Mouse (Mus musculus) bone marrow macrophage, adult 2 months (primary cell): ENCODE measurements around the gene Igsf21.

Experiments used
- CTCF ChIP-seq: IDR thresholded peaks from 2 replicates; pipeline ENCODE4 v1.5.1; 2012; ENCODE audit warnings: low read depth, mild to moderate bottlenecking, low read length, moderate library complexity
- POLR2A ChIP-seq: IDR thresholded peaks from 2 replicates; pipeline ENCODE4 v1.6.1; 2012; ENCODE audit warnings: mild to moderate bottlenecking, low read depth, low read length, borderline replicate concordance

GRCm38 (mm10) chr4:140129553-140130275 is 116.9 kb downstream of the Igsf21 start:
- TF ChIP-seq POLR2A (no peak), CTCF (no peak)
